Mouse (Mus musculus) testis, adult 2 months (tissue): Measurements from ENCODE around the gene Prex1.

ENCODE experiments used
- CTCF ChIP-seq: fragments of 200-500 bp; IDR thresholded peaks from 2 replicates; pipeline ENCODE4 v1.5.1; 2012; ENCODE audit warnings: low read depth, mild to moderate bottlenecking, inconsistent platforms, low read length, moderate library complexity; ENCODE audit not compliant: control insufficient read depth, insufficient read depth, insufficient replicate concordance
- POLR2A ChIP-seq: fragments of 200-500 bp; IDR thresholded peaks from 2 replicates; pipeline ENCODE4 v1.6.1; 2012; ENCODE audit warnings: low read depth, mild to moderate bottlenecking, inconsistent platforms, low read length, moderate library complexity; ENCODE audit not compliant: control insufficient read depth

- TF ChIP-seq CTCF, result no peak
- TF ChIP-seq POLR2A, result no peak
Measured at GRCm38 (mm10) chr2:166694616-166695015, 19.0 kb downstream of the Prex1 start.
